Mouse (Mus musculus): ENCODE measurements around the gene Zbtb6. TPM values are rescaled to one million over a fixed set of nuclear protein-coding genes. Genes with fewer than 3 reads are reported as not detected.

Gene Zbtb6
- total RNA-seq (2021): 1 to 10 TPM; 2.9 to 3.1 TPM
- long read RNA-seq, experiment 1, partial matches to known transcripts: 0 of 1 reads
- long read RNA-seq, experiment 1, other reads (novel, unspliced or antisense): 1 of 1 reads
- long read RNA-seq, experiment 2, full-length matches to known transcripts: 2 of 4 reads
- long read RNA-seq, experiment 2, partial matches to known transcripts: 0 of 4 reads
- long read RNA-seq, experiment 2, other reads (novel, unspliced or antisense): 2 of 4 reads

DNA sequence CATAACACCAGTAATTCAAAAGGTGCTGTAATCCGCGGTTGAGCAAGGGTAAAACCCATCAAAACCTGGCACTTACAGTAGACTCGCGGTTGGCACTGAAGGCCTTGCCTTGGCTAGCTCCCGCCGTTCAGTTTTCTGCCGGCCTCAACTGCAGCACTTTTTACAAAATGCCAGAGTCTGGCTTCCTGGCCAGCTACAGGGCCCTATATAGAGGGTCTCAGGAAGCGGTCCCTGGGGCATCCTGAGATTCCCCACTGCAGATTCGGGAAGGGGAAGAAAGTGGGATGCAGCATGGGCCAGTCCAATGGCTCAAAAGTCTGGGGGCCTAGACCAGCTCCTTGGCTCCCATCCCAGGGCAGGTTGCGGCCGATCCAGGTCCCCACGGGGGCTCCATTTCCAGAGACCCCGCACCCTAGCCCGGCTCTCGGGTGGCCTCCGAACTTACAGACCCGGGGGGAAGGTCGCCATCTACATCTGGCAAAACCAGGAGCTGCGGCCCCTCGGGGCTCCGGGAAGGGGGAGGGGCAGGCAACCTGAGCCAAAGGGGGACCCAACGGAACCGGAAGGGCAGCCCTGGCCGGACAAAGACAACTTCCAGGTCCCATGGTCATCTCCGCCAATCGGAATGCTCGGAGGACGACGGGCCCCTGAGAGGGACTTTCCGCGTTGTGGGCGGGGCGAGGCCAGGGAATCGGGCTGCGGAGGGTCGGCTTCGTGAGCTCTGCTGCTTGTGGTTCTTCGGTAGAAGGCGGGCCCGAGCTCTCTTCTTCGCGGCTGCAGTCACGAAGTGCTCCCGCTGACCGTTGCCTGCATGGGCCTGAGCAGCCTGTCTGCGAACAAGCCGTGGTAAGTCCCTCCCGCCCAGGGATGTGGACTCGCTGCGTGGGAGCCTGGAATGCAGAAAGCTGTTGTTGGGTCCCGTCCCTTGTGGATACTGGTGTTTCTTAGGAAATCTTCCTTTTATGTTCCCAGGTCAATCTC, at the start of gene Zbtb6, which contains the start of the genes Zbtb26 and Rabgap1:
Gene Zbtb6, minus strand, starts transcription at position 561 of the 981 bp plus-strand sequence.
Gene Zbtb26, minus strand, starts transcription at position 525 of the 981 bp plus-strand sequence.
Gene Rabgap1, plus strand, starts transcription at position 669 of the 981 bp plus-strand sequence.
- DNase-seq: peak; percentile 94

DNA sequence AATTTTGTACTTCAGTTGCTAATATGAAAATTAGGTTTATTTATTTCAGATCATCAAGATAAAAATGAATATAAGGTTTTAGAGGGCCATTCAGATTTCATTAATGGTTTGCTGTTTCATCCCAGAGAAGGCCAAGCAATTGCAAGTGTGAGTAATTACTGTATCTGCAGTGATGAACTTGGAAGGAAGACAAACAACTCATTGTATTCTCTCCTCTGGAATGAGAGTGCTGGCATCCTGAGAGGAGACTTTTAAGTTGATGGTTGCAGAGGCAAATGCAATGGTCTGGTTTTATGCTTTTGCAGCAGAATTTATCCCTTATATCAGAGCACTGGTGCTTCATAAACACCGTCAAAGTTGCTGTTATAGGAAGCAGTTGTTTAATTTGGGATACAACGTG, 46.0 kb upstream of the Zbtb6 start:
- DNase-seq: no peak

DNA sequence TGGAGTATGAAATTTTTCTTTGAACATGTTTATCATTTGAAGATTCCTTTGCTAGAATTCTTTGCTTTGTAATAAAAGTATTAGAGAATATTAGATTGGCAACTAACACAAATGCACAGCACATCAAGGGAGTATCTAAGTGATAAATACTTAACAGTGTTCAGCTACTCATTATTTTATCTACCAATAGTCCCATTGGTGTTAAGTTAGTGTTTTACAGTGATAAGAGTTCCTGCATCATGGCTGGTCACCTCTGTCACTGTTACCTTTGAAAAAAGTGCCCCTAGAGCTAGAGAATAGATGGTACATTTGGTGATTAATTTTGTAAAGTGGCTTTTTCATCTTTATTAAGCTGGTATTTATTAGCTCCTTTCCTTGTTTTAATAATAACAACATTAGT, 43.4 kb upstream of the Zbtb6 start:
- no peak for DNase-seq

DNA sequence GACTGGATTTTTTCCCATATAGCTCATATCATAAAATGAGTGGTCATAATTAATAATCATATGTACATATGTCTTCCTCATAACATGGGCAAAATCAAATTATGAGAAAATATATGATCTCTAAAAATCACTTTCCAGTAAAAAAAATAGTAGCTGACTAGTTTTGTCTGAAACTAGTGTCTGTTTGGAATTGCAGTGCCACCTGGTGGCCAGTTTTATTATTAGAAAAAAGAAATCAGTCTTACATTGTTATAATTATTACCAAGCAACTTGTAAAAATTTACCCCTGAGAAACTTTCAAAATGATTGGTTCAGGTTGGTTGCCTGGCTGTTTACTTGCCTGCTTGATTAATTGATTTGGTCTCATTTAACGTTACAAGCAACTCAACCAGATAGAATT, 42.4 kb upstream of the Zbtb6 start:
- DNase-seq: no peak

DNA sequence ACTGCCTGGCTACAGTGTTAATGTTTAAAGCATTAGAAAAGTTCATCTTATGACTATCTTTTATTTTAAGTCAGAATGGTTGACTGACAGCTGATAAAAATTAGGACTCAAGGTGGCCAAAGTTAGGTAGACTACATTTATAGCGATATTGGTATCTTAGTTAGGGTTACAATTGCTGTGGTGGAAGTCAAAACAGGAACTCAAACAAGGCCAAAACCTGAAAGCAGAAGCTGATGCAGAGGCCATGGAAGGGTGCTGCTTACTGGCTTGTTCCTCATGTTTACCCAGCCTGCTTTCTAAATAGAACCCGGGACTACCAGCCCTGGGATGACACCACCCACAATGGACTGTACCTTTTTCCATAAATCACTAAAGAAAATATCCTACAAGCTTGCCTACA, 41.2 kb upstream of the Zbtb6 start:
- DNase-seq: no peak

DNA sequence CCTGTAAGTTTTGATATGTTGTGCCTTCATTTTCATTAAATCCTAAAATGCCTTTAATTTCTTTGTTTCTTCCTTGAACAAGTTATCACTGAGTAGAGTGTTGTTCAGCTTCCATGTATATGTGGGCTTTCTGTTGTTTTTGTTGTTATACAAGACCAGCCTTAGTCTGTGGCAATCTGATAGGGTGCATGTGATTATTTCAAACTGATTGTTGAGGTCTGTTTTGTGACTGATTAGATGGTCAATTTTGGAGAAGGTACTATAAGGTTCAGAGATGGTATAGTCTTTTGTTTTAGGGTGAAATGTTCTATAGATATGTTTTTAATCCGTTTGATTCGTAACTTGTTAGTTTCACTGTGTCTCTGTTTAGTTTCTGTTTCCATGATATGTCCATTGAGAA, 37.1 kb upstream of the Zbtb6 start:
- DNase-seq: no peak

DNA sequence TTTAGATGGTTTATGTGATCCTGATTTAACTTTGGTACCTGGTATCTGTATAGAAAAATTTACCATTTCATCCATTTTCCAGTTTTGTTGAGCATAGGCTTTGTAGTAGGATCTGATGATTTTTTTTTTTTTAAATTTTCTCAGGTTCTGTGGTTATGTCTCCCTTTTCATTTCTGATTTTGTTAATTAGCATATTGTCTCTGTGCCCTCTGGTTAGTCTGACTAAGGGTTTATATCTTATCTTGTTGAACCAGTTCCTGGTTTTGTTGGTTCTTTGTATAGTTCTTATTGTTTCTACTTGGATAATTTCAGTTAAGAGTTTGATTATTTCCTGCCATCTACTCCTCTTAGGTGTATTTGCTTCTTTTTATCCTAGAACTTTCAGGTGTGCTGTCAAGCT, 36.6 kb upstream of the Zbtb6 start:
- no peak for DNase-seq

DNA sequence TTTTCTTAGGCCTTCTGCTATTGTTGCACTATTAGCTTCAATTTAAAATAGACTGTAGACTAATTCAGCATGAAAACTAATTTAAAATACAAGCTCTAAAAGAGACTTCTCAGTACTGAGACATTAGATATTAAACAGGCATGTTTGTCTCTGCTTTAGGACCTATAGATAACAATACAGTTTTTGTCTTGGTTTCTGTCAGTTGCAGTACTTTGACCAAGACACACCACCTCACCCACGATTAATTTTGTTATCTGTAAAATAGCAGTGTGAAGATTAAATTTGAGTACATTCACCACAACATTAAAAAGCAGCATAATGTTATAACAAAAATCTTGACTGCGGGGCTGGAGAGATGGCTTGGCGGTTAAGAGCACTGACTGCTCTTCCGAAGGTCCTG, 23.3 kb upstream of the Zbtb6 start:
- DNase-seq: no peak

DNA sequence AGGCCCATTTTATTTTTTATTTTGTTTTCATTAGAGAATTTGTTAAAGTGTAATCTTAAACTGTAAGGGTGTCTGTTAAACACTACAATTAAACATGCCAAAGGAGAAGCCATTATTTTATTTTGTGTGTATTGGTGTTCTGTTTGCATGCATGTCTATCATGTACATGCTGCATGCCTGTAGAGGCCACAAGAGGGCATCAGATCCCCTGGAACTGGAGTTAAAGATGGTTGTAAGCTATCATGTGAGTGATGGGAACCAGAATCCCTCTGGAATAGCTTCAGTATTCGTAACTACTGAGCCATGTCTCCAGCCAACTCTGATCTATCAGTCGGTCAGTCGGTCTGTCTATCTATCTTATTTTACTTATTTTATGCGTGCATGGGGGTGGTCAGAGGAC, 17.7 kb upstream of the Zbtb6 start:
- DNase-seq: no peak

DNA sequence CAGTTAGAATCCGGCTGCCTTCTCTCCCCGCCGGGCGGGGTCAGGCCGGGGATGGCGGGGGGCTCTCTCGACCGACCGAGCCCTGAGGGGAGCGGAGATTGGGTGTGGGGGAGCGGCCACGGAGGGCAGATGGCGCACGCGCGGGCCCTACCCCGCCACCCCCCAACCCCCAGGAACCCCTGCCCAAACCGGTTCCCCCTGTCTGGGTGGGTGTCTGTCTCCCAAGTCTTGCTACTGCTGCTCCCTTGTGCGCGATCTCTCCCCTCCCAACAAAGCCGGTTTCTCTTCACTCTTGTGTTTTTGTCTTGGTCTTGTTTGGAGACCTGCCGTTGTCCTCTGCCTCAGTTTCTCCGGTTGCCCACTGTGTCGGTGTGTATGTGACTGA, 9.4 kb upstream of the Zbtb6 start:
- no peak for DNase-seq

DNA sequence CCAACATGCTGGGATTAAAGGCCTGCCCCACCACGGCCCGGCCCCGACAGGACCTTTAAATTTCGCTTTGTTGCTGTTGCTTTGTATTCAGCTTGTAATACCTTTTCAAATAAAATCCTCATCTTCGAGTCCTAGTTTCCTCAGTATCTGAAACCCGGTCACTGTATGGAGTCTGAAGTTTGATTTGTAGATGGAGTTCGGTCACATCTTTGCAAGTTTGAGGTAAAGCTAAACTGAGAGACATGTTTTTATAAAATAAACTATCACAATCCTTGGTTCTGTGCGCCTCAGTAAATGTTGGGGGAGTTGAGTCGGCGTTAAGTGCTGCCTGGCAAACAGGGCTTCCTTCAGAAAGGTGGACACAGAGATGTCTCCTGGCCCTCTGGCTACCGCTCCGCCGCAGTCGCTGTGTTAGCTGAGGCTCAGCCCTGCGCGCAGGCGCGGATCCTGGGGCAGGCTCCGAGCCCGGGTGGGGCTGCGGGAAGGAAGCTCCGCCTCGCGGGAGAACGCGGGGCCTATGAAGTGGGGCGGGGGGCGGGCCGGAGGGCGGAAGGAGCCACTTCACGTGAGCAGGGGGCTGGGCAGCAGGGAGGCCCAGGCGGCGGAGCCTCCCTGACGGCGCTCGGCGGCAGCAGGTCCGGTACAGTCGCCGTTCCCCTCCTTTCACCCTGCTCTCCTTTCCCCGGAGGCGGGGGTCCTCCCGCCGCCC, 8.8 kb upstream of the Zbtb6 start:
- DNase-seq: peak; percentile 95

DNA sequence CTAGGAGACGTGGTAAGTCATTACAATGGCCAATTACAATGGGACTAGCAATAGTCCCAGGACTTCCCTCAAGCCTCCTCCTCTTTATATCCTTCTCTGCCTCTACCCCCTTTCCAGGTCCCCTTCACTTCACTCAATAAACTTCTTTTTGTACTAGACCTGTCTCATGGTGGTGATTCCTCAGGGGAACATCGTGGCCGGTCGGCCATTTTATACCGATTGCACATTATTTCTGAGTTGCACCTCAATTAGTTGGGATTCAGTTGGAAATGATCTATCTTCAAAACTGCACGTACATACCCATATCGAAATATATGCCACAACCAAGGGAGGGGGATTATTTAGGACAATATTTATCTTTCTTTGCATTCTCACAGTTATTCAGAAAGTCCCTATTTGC, 11.4 kb downstream of the Zbtb6 start:
- no peak for DNase-seq

DNA sequence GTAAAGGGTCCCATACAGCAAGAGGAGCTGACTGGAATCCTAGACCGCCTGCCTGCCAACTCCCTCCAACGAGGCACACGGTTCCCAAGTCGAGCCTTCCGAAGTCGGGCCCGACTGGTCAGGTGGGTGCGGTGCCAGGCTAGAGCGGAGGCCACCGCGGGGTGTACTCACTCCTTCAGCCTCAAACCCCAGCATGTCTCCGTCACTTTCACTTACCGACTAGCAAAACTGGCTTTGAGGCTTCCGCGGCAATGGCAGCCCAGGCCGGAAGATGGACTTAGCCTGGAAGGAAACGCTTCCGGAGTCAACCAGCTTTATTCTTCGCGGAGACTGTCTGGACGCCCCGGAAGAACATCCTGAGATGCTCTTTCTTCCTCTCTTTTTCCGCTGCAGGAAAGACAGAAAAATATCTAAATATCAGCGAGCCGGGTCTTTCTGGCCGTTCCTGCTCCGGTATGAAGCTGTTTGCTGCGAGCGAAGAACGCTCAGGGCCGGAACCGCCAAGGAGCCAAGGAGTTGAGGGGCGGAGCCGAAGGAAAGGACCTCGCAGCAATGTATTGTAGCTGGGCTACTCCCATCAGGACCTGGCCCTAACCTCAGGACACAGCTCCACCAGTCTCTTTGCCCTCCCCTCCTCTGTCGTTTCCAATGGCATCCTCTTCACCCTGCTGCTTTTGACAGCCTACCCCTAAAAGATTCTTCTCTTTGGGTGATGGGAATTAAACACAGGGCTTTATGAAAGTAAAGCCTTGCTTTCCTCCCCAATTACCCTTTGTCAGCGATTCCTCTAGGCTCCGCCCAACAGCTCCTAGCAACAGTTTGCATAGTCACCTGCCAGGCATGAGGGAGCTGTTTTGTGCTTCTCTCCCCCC, 12.1 kb downstream of the Zbtb6 start:
- peak; percentile 76 for DNase-seq

DNA sequence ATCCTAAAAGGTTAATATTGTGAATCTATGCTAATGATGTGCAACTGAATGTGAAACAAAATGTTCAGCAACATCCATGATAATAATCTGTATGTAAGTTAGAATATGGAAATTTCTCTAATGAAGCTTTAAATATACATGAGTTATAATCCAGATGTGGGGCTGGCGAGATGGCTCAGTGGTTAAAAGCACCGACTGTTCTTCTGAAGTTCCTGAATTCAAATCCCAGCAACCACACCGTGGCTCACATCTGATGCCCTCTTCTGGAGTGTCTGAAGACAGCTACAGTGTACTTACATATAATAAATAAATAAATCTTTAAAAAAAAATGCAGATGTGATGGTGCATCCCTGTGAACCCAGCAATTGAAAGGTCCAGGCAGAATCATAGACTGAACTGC, 19.3 kb downstream of the Zbtb6 start:
- no peak for DNase-seq

DNA sequence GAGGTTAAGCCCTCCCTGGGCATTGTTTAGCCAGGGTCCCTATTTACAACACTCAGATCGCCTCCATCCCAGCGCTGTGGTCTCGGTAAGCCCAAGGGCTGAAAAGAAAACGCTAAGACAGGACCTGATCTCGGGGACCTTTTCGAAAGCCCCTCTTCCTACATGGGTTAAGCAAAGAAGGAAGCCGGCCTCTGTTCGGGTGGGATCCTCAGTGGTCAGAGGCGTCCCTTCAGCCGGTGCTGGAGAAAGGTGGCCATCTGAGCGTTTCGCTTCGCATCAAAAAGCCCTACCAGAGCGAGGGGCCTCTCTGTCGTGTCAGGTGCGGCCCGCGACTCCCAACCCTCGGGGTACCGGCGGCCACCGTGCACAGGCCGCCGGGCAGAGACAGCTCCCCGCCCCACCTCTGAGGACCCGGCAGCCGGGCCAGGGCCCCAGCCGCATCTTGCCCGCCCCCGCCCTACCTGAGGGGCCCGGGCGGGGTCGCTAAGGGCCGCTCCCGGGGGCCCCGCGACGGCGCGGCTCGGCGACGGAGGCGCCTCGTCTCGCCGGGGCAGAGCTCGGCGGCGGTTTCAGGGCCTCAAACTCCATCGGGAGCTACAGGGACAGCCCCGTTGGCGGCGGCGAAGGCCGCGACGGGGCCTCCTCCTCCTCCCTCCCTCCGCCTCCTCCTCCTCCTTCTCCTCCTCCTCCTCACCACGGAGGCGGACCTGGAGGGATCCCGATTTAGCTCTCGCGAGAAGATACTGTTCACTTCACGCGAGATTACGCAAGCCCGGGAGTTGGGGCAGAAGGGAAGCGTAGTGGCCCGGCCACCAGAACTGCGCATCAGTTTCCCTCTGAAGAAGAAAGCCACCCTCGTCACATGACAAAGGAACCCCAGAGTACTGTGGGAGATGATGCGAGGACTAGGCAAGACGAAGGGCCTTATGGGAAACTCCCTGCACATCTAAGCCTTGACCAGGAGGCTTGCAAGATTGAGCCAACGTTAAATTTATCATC, 20.4 kb downstream of the Zbtb6 start, which contains the start of gene Rc3h2:
Gene Rc3h2, minus strand, starts transcription at position 598 of the 999 bp plus-strand sequence.
- peak; percentile 94 for DNase-seq

DNA sequence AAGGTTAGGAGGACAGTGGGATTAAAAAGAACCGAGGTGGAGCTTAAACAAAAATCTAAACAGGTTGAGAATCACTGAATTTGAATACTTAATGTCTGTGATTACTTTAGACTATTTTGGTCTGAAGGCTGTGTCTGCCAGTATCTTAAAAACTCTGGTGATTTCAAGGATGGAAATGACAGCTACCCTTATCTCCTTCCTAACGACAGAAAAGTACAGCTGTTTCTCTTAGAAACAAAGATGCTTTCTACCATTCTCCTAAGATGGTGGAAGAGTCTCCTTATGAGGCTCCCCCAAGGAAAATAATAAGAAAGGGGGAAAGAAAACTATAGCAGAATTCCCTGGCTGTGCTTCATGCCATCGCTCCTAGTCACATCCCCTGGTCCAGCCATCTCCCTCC, 21.1 kb downstream of the Zbtb6 start:
- DNase-seq: no peak

DNA sequence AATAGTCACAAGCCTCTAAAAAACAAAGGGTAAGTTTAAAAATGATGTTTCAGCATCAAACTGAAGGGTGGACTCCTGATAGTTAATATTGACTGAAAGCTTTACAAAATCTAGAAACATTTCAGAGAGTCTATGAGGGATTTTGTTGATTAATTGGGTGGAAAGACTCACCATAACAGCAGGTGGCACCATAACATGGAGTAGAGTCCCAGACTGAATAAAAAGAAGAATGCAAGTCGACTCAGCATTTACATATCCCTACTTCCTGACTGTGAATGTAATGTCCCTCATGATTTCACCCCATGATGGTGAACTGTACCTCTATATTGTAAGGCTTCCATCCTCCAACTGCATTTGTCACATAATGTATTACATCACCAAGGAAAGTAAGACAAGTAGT, 47.4 kb downstream of the Zbtb6 start:
- DNase-seq: no peak

DNA sequence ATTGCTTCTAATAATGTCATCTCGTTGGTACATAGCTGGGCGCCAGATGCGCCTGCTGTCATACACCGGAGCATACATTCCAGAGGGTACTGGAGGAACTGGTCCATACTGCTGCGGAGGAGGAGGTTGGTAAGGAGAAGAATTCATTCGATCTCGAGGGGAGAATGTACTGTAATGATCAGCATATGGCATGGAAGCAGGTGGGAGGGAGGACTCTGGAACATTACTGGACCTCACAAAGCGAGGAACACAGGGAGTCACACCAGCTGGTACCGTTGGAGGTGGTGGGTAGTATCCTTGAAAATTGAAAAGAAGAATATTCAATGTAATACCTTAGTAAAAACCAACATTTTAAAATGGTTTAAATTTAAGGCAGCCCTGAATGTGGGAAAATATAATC, 60.0 kb downstream of the Zbtb6 start:
- no peak for DNase-seq

DNA sequence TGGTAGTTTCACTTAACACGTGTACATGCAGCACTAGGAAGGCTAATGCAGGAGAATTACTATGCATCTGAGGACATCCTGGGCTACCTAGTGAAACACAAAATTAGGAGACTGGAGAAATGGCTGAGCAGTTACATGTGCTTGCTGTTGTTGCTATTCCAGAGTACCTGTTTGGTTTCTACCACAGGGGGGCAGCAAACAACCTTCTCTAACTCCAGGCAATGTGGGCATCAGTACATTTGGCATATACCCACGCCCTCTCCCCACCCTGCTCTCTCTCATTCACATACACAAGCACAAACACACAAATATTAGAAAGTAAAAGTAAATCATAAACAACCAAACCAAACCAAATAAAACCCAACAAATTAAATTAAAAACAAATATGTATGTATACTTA, 62.8 kb downstream of the Zbtb6 start:
- peak; percentile 11 for DNase-seq

DNA sequence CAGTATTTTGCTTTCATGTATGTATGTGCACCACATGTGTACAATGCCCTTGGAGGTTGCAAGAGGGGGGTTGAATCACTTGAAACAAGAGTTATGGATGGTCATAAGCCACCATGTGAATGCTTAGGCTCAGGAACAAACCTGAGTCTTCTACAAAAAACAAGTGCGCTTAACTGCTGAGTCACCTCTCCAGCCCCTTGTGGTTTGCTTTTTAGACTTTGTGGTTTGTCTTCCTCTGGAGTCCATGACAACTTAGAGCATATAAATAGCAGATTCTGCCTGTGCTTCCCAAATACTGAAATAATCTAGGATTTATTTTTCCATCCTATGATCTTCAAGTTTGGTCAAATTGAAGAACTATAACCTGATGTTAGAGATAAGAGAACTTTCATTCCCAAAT, 67.0 kb downstream of the Zbtb6 start:
- no peak for DNase-seq

Measured in gastrocnemius, postnatal 25 days (tissue).